Mouse (Mus musculus): Measurements from ENCODE around the gene Dbh. TPM values are rescaled to one million over a fixed set of nuclear protein-coding genes. Genes with fewer than 3 reads are reported as not detected.

Gene Dbh
- polyA plus RNA-seq, 1 experiment from 2014 or later: 1.2 TPM

DNA sequence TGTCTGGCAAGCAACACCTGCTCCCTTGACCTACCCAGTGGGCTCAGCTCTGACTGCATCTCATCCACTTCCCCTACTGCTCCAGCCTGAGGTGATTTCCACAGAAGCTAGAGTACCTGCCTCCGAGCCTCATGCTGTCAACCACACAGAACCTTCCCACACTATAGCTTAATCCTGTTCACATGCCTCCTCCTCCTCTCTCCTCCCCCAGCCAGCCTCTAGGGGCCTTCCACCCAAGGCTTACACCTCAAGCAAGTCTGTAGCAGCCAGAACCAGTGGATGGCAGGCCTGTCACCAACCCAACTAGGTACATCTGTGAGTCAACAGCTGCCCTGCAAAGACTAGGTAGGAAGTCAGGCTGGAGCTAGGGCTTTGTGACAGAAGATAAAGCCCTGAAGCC, 28.2 kb upstream of the Dbh start:
- ATAC-seq (ENCODE audit: low FRiP score, low read depth): no peak
- Histone ChIP-seq H3K4me2 (replicated peaks) (no peak overlapping the region), H3K4me3 (no peak overlapping the region)

DNA sequence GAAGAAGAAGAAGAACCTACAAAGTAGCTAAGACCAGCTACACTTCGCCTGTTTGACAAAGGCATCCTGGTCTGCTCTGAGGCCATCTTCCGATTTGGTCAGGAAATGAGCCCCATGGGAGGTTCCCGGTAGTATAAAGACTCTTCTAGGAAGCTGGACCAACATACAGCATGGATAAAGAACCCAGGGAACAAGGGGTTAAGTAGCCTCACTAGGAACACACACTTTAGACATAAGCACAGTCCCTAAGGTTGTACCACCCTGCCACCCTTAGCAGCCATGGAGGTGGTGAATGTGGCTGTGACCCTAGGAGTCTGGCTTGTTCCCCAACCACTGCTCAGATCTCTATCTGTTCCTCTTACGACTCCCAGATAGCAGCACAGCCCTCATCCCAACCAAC, 26.7 kb upstream of the Dbh start:
- Histone ChIP-seq H3K9ac (no peak overlapping the region), H3K4me3 (no peak overlapping the region), H3K4me2 (replicated peaks) (no peak overlapping the region), H3K9me3 (no peaks in the 10 kb centered on the region), H3K27ac (no peak overlapping the region), H3K4me1 (peaks cover 6% of the 10 kb centered on the region), H3K27me3 (peaks cover 47% of the 10 kb centered on the region), H3K36me3 (no peaks in the 10 kb centered on the region)
- WGBS: 60% methylated on average over 4 of the region's 4 CpGs
- no peak for ATAC-seq (ENCODE audit: low FRiP score, low read depth)

More for the DNA sequence above, 28.2 kb upstream of the Dbh start:
- Histone ChIP-seq H3K9ac (no peak overlapping the region), H3K27ac (no peak overlapping the region), H3K9me3 (no peaks in the 10 kb centered on the region), H3K4me1 (peaks cover 1% of the 10 kb centered on the region), H3K27me3 (peaks cover 35% of the 10 kb centered on the region), H3K36me3 (no peaks in the 10 kb centered on the region)
- WGBS: 52% methylated on average over 1 of the region's 1 CpGs

DNA sequence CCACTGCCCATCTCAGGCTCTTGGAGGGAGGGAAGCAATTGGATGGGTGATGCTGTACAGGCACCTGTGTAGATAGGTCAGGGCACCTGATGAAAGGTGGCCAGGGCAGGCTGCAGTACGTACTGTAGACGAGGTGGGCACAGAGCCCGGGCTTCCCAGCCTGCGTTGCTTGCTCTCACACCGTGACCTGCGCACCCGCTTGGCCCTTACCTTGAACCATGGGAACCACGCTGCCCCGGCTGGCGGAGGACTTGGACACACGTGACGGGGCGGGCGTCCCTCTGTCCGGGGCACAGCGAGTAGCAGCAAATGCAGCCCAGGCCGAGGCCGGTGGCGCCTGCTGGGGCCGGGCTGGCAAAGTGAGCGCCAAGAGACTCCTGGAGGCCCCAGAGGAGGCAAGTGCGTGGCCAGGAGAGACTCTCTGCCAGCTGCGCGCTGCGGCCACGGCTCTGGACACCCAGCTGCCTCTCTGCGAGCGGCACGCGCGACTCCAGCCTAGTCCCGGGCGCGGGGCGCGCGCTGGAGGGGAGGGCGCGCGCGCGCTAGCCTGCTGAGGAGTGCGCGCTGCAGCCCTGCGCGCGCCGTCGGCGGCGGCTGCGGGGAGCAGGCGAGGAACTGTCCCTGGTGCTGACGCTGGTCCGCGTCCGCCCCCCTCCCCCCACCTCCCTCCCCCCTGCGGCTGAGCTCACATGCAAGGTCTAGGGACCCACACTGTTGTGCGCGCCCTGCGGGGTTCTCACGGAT, 22.9 kb upstream of the Dbh start, which contains the start of gene Fam163b:
Gene Fam163b, minus strand, starts transcription at position 542 of the 744 bp plus-strand sequence.
- ATAC-seq (ENCODE audit: low FRiP score, low read depth): peak; percentile 59
- Histone ChIP-seq H3K27ac (no peak within 1 kb of the TSS), H3K4me3 (peak within 1 kb of the TSS; percentile 49), H3K36me3 (no peaks in the 10 kb centered on the region), H3K4me2 (replicated peaks) (peak within 1 kb of the TSS; percentile 95), H3K9ac (peak within 1 kb of the TSS; percentile 62; the same call in 1 of the 2 replicates), H3K27me3 (peaks cover 48% of the 10 kb centered on the region), H3K4me1 (peaks cover 6% of the 10 kb centered on the region), H3K9me3 (no peaks in the 10 kb centered on the region)
- 1% methylated on average over 59 of the region's 62 CpGs for WGBS

DNA sequence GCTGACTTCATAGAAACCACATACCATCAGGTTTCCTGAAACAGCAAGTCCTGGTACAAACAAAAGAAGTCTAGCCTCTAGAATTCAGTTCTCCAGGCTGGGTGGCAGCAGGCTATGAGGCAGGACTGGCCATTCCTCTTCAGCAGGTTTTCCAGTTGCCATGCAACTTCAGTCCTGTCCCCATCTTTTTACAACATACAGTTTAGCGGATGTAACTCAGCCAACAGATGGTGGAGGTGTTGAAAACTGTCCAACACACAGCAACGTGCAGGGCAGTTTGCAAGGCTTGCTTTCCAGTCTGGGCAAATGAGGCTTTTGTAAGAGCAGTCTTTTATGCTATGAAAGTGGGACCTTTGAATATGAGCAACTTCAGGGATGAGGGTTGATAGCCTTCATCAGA, 20.1 kb upstream of the Dbh start:
- Histone ChIP-seq H3K9ac (no peak overlapping the region), H3K27ac (no peak overlapping the region), H3K4me1 (peaks cover 16% of the 10 kb centered on the region), H3K9me3 (no peaks in the 10 kb centered on the region), H3K4me3 (no peak overlapping the region), H3K4me2 (replicated peaks) (no peak overlapping the region), H3K27me3 (peaks cover 37% of the 10 kb centered on the region), H3K36me3 (no peaks in the 10 kb centered on the region)
- no peak for ATAC-seq (ENCODE audit: low FRiP score, low read depth)
- WGBS: 58% methylated on average over 2 of the region's 2 CpGs

DNA sequence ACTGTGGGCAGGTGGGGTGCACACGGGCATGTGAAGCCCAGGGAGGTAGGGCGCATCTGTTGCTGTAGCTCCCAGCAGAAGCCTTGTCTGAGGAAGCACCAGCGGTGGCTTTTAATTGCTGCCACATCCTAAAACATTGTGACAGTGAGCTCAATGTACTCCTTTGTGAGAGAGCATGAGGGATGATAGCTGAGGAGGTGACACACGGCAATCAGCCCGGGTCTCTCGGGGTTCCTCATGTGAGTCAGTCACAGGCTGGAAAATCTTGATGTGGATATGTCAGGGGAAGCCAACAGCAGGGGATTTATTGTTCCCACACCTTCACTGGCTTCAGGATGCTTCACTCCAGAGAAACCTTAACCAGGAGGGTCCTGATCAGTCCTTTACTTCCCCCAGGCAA, 18.2 kb upstream of the Dbh start:
- Histone ChIP-seq H3K9ac (no peak overlapping the region), H3K27ac (no peak overlapping the region), H3K4me1 (peaks cover 14% of the 10 kb centered on the region), H3K27me3 (peaks cover 18% of the 10 kb centered on the region), H3K4me3 (no peak overlapping the region), H3K9me3 (no peaks in the 10 kb centered on the region), H3K36me3 (no peaks in the 10 kb centered on the region), H3K4me2 (replicated peaks) (no peak overlapping the region)
- WGBS: 73% methylated on average over 6 of the region's 6 CpGs
- ATAC-seq (ENCODE audit: low FRiP score, low read depth): no peak

DNA sequence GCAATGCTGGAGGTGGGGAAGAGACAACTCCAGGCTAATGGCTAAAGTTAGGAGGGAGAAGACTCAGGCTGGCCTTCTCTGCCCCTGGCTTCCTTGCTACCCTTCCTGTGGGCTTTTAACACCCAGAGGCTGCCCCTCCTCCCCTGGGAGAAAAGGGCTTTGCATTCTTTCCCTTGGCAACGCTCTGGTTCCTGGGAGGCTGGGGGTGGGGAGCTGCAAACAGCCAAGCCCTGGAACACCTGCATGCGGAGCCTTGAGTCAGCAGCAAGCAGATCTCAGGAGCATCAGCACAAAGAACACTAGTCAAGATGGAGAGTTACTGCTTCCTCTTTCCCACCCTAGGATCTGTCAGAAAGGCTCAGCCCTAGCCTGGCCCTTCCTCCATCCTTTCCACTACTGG, 15.6 kb upstream of the Dbh start:
- no peaks in the 10 kb centered on the region for H3K27me3 ChIP-seq
- H3K4me1 ChIP-seq: peaks cover 9% of the 10 kb centered on the region; the same call in 1 of the 2 replicates
- no peak for ATAC-seq (ENCODE audit: low FRiP score, low read depth)
- no peak overlapping the region for H3K4me2 ChIP-seq (replicated peaks)
- no peaks in the 10 kb centered on the region for H3K36me3 ChIP-seq
- H3K9me3 ChIP-seq: no peaks in the 10 kb centered on the region
- no peak overlapping the region for H3K27ac ChIP-seq
- 3% methylated on average over 2 of the region's 2 CpGs for WGBS
- no peak overlapping the region for H3K4me3 ChIP-seq
- H3K9ac ChIP-seq: no peak overlapping the region

DNA sequence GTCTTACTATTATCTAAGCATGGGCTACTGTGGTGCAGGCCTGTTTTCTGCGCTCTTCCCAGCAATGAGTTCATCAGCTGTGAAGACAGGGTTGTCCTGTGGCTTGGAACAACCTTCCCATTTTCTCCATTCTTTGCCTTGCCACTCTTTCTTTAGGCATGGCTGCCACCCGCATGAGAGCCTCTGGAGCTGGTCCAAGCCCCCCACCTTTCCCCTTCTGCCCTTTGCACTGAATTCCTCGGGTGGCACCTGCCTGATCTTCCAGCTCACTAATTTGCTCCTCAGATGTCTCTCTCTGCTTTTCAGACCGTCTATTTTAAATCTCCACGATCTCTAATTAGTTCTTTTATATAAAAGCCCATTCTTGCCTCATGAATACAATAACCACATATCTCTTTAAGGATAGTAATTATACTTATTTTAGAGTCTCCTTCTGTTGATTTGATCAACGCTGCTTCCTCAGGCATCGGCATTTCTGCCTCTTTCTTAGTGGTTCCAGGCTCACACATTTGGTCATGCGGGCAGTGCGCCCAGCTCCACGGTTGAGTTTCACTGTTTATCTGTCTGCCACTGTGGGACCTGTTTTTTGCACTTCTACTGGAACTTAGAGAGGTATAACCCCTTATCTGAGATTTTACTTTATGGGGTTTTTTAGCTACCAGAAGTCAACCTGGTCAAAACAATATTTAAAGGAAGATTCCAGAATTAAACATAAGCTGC, 10.4 kb upstream of the Dbh start:
- WGBS: 86% methylated on average over 10 of the region's 10 CpGs
- no peak overlapping the region for H3K4me2 ChIP-seq (replicated peaks)
- no peak for ATAC-seq (ENCODE audit: low FRiP score, low read depth)

DNA sequence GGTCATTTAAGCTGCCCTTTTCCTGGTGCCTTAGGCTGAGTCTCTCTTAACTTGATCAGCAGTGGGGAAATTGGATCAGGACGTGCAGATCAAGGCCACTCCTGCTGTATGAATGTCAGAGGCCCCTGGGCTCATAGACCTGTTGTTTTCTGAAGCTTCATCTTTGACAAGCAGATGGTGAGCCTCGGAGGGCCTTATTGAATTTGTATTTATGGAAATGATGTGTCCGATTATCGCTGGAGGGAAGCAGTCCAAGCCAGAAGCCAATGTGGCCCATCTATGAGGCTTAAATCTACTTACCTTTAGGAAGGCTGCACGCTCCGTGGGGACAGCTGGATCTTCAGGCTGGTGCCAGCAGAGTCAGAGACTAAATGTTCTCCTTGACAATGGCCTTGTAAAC, 8.4 kb upstream of the Dbh start:
- no peaks in the 10 kb centered on the region for H3K9me3 ChIP-seq
- H3K36me3 ChIP-seq: no peaks in the 10 kb centered on the region
- H3K4me3 ChIP-seq: no peak overlapping the region
- H3K27me3 ChIP-seq: no peaks in the 10 kb centered on the region
- H3K9ac ChIP-seq: no peak overlapping the region
- H3K27ac ChIP-seq: no peak overlapping the region
- no peak overlapping the region for H3K4me2 ChIP-seq (replicated peaks)
- H3K4me1 ChIP-seq: no peaks in the 10 kb centered on the region
- no peak for ATAC-seq (ENCODE audit: low FRiP score, low read depth)
- 85% methylated on average over 6 of the region's 6 CpGs for WGBS

More for the DNA sequence above, 10.4 kb upstream of the Dbh start:
- no peaks in the 10 kb centered on the region for H3K36me3 ChIP-seq
- H3K27ac ChIP-seq: no peak overlapping the region
- no peaks in the 10 kb centered on the region for H3K27me3 ChIP-seq
- H3K4me1 ChIP-seq: peaks cover 1% of the 10 kb centered on the region; the same call in 1 of the 2 replicates
- H3K9me3 ChIP-seq: no peaks in the 10 kb centered on the region
- no peak overlapping the region for H3K9ac ChIP-seq
- H3K4me3 ChIP-seq: no peak overlapping the region

DNA sequence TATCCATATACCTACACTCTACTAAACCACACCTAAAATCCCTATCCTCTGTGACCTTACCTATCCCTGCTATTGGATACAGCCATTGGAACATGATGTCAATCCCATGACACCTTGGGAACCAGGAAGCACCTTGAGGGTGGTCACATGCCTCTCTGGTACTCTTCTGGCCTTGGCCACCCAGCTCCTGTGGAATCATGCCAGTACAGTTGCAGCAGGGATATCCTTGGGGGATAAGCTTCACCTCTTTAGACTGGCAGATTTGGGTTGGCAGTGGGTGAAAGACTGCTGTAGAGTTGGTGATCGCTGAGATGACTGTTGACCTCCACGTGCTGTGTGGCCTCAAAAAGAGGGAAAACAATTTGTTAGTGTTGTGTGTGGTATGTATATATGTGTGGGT, 3.5 kb upstream of the Dbh start:
- no peak overlapping the region for H3K4me3 ChIP-seq
- no peaks in the 10 kb centered on the region for H3K27me3 ChIP-seq
- H3K27ac ChIP-seq: no peak overlapping the region
- no peaks in the 10 kb centered on the region for H3K36me3 ChIP-seq
- H3K4me2 ChIP-seq (replicated peaks): no peak overlapping the region
- no peaks in the 10 kb centered on the region for H3K9me3 ChIP-seq
- no peak for ATAC-seq (ENCODE audit: low FRiP score, low read depth)
- H3K9ac ChIP-seq: no peak overlapping the region
- 95% methylated on average over 2 of the region's 2 CpGs for WGBS
- H3K4me1 ChIP-seq: peaks cover 11% of the 10 kb centered on the region

DNA sequence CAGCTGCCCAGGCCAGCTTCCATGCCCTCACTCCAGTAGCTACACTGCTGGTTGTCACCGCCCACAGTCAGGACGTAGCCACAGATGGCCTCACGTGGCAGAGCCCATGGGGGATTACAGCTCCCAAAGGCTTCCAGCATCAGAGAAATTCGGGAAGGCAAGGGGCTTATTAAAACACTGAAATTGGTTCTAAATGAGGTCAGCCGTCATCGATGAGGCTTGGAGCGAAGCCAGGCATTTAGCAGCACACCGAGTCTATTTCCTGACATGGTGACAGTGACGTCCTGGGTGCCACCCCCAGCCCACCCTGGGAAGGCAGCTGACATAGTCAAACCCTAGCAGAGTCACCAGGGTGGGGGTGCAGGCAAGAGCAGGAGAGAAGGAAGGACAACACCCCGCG, 2.4 kb upstream of the Dbh start:
- Histone ChIP-seq H3K9me3 (no peaks in the 10 kb centered on the region), H3K27me3 (no peaks in the 10 kb centered on the region), H3K9ac (no peak overlapping the region), H3K4me1 (peaks cover 22% of the 10 kb centered on the region), H3K4me2 (replicated peaks) (no peak overlapping the region), H3K36me3 (no peaks in the 10 kb centered on the region), H3K27ac (no peak overlapping the region), H3K4me3 (no peak overlapping the region)
- WGBS: 42% methylated on average over 11 of the region's 11 CpGs
- ATAC-seq (ENCODE audit: low FRiP score, low read depth): no peak

DNA sequence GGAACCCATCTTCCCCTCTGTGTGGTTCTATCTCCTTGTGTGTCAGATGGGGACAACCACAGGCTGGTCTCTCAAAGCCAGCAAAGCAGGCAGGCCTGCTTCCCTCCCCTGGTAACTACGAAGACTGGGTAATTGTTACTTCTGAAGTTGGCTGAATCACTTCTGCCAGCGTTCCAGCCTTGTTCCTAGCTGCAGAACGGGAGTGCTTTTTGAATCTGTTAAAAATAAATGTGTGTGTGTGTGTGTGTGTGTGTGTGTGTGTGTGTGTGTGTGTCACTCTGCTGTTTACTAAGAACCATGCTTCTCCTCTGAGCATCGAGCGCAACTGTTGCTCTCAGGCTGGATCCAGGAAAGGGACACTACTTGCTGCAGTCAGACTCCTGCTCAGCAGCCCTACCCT, 1.2 kb upstream of the Dbh start:
- Histone ChIP-seq H3K36me3 (no peaks in the 10 kb centered on the region), H3K9me3 (no peaks in the 10 kb centered on the region), H3K27me3 (no peaks in the 10 kb centered on the region), H3K4me1 (peaks cover 28% of the 10 kb centered on the region), H3K27ac (no peak overlapping the region), H3K9ac (no peak overlapping the region), H3K4me3 (no peak overlapping the region), H3K4me2 (replicated peaks) (no peak overlapping the region)
- no peak for ATAC-seq (ENCODE audit: low FRiP score, low read depth)
- 54% methylated on average over 5 of the region's 5 CpGs for WGBS

DNA sequence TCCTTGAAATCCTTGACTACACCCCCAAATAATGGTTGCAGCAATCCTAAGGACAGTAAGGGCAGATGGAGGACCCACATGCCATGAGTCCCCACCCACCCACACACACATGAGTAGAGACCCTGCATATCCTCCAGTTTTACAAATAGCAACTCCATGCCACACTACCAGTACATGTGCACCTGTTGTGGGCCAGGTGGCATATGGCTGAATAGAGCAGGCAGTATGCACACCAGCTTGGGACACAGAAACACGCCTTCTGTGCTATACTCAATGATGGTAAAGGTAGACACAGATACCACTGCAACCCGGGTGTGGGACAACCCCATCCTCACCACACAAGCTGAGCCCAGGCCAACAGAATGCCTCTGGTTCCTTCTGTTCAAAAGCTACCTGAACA, 1.0 kb downstream of the Dbh start:
- 84% methylated on average over 2 of the region's 2 CpGs for WGBS
- ATAC-seq (ENCODE audit: low FRiP score, low read depth): no peak
- Histone ChIP-seq H3K36me3 (no peaks in the 10 kb centered on the region), H3K9me3 (no peaks in the 10 kb centered on the region), H3K27ac (no peak overlapping the region), H3K9ac (no peak overlapping the region), H3K27me3 (no peaks in the 10 kb centered on the region), H3K4me2 (replicated peaks) (no peak overlapping the region), H3K4me3 (no peak overlapping the region), H3K4me1 (peaks cover 28% of the 10 kb centered on the region)

Measured in limb, embryonic 13.5 days (tissue).